Mouse (Mus musculus) liver, embryonic 14.5 days (tissue): ENCODE measurements around the gene Ube2q2. TPM values are rescaled to one million over a fixed set of nuclear protein-coding genes. Genes with fewer than 3 reads are reported as not detected.
"Not testable (repeated sequence)": the region's sequence is repeated elsewhere in the genome, so short reads cannot be mapped to it uniquely, and the experiment has no call there.

ENCODE experiments used
- ATAC-seq: fragments of 200-750 bp; cut with Nextera tagmentation; 2 replicates; pipeline ENCODE4 v1.8.0; 2017; ENCODE audit warnings: moderate number of reproducible peaks, mild to moderate bottlenecking, moderate library complexity; ENCODE audit not compliant: insufficient read depth
- DNase-seq, 3 experiments: peaks; one replicate each; pipeline ENCODE4 v3.0.0-alpha.2; 2012 to 2013; ENCODE audit warnings: low read depth in 3 of 3, low spot score in 3 of 3
- H3K27ac ChIP-seq: fragments of 300-500 bp; sonication (generic); 2 replicates; pipeline ENCODE4 v1.5.1; 2014; ENCODE audit warnings: moderate library complexity, mild to moderate bottlenecking, control low read depth, inconsistent platforms
- H3K27me3 ChIP-seq: fragments of 300-500 bp; sonication (generic); 2 replicates; pipeline ENCODE4 v1.6.1; 2014; ENCODE audit warnings: mild to moderate bottlenecking, low read length, moderate library complexity; ENCODE audit not compliant: control insufficient read depth, insufficient read depth
- H3K36me3 ChIP-seq: fragments of 300-500 bp; sonication (generic); replicated peaks from 2 replicates; pipeline ENCODE4 v1.6.1; 2014; ENCODE audit warnings: low read depth; ENCODE audit not compliant: control insufficient read depth, insufficient read depth
- H3K4me1 ChIP-seq, 2 experiments: fragments of 200-500 bp in 1 of 2; fragments of 300-500 bp in 1 of 2; sonication (generic) in 1 of 2; replicated peaks; 2 replicates each; pipeline ENCODE4 v1.6.1; 2012 to 2014; ENCODE audit warnings: antibody characterized with exemption in 1 of 2, inconsistent platforms in 1 of 2, low read length in 1 of 2; ENCODE audit not compliant: control insufficient read depth in 2 of 2, insufficient read depth in 2 of 2
- H3K4me2 ChIP-seq: fragments of 300-500 bp; sonication (generic); 2 replicates; pipeline ENCODE4 v1.6.1; 2014; ENCODE audit warnings: low read depth, mild to moderate bottlenecking, control low read depth, moderate library complexity
- H3K4me3 ChIP-seq, 2 experiments: fragments of 200-500 bp in 1 of 2; fragments of 300-500 bp in 1 of 2; sonication (generic) in 1 of 2; 2 replicates each; pipeline ENCODE4 v1.5.1; 2012 to 2014; ENCODE audit warnings: low read depth in 2 of 2, low read length in 2 of 2, mild to moderate bottlenecking in 2 of 2, control low read depth in 1 of 2, inconsistent platforms in 1 of 2, moderate library complexity in 1 of 2; ENCODE audit not compliant: insufficient read depth in 1 of 2
- H3K9ac ChIP-seq: fragments of 300-500 bp; sonication (generic); replicated peaks from 2 replicates; pipeline ENCODE4 v1.6.1; 2014; ENCODE audit warnings: mild to moderate bottlenecking, control low read depth, moderate library complexity
- H3K9me3 ChIP-seq: fragments of 300-500 bp; sonication (generic); 2 replicates; pipeline ENCODE4 v1.6.1; 2016; ENCODE audit warnings: low read length, mixed read lengths; ENCODE audit not compliant: control insufficient read depth
- CTCF ChIP-seq: IDR thresholded peaks from 2 replicates; pipeline ENCODE4 v1.5.1; 2016; ENCODE audit warnings: antibody characterized with exemption, low read depth, control low read depth
- EP300 ChIP-seq: IDR thresholded peaks from 2 replicates; pipeline ENCODE4 v1.6.1; 2016; ENCODE audit warnings: antibody characterized with exemption, low read depth
- WGBS: fragments of 180-500 bp; shearing (Covaris S2); extraction: QIAGEN DNeasy Blood & Tissue Kit; methylation state at CpG from one replicate; pipeline ENCODE4 v1.1.7; 2014; ENCODE audit not compliant: insufficient replicate concordance; 5-methylcytosine and 5-hydroxymethylcytosine counted together
- polyA plus RNA-seq, 2 experiments: library from polyadenylated mRNA; depleted of rRNA in 1 of 2; stranded (reverse) in 1 of 2; unstranded in 1 of 2; fragments of >200 nt; fragmentation: Nextera tagmentation in 1 of 2; extraction: Ambion mirVana in 1 of 2; gene quantifications; 2 replicates each; pipeline versions ENCODE4 v1.2.1 to v1.2.3; 2012 to 2014

Ube2q2 gene
- polyA plus RNA-seq, 2 experiments = 5.3 to 11.3 TPM

GRCm38 (mm10) chr9:55232586-55232985, 83.9 kb downstream of the Ube2q2 start:
- no peak overlapping the region for H3K9ac ChIP-seq
- 72% methylated on average over 7 of the region's 7 CpGs for WGBS
- no peak overlapping the region for H3K4me2 ChIP-seq
- DNase-seq = no peak
- H3K4me1 ChIP-seq = peaks cover 0 to 2% of the 10 kb centered on the region in 2 experiments; a peak in 1 of 4 replicates
- no peak overlapping the region for H3K4me3 ChIP-seq
- H3K9me3 ChIP-seq = no peaks in the 10 kb centered on the region
- ATAC-seq = no peak
- no peaks in the 10 kb centered on the region for H3K27me3 ChIP-seq
- no peak for TF ChIP-seq EP300
- no peak for TF ChIP-seq CTCF
- H3K27ac ChIP-seq = no peak overlapping the region
- H3K36me3 ChIP-seq = no peaks in the 10 kb centered on the region

- H3K4me1 ChIP-seq, ATAC-seq, H3K27ac ChIP-seq, H3K27me3 ChIP-seq, H3K36me3 ChIP-seq, DNase-seq, H3K9ac ChIP-seq, H3K4me3 ChIP-seq, H3K4me2 ChIP-seq, H3K9me3 ChIP-seq: not testable (repeated sequence)
- WGBS = 57% methylated on average over 11 of the region's 11 CpGs
Measured at GRCm38 (mm10) chr9:55233076-55233475, 84.4 kb downstream of the Ube2q2 start.

DNA sequence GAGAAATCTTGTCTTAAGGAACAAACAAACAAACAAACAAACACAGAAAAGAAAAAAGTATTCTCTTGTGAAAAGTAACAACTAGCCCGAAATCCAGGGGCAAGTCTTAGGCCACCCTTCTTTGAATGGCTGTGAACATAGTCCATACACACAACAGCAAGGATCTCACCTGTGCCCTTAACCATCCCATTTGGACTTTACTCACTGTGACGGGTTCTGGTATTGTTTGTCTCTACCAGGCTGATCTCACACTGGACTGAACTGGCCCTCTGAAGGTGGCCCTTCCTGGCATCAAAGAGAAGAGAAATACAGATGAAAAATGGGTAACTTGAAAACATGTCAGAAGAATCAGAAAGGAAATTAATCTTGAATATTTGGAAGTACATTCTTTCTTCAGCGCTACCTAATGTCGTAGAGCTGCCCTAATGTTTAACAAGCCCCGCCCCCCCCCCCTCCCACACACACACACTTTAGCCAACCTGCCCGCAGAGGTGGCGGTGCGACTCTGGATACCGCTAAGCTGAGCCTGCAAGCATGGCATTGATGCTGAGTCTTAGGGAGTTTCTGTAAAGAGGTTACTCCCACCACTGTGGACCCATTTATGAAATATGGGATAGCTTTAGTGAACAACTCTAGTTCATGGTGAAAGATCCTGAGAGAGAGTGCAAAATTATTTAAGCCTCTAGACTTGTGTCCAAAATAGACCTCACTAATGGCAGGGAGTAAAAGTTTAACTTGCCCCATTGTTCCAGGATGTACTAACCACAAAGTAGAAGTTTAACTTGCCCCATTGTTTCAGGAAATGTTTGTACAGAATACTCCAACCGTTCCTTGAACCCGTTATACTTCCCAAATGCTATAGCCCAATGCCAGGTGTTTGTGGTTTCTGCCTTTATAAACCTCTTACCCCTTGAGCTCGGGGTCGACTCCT, 87.8 kb downstream of the Ube2q2 start:
- no peak overlapping the region for H3K4me2 ChIP-seq
- no peaks in the 10 kb centered on the region for H3K9me3 ChIP-seq
- peaks cover 0 to 2% of the 10 kb centered on the region in 2 experiments; a peak in 1 of 4 replicates for H3K4me1 ChIP-seq
- H3K36me3 ChIP-seq = no peaks in the 10 kb centered on the region
- H3K4me3 ChIP-seq = no peak overlapping the region
- no peak for TF ChIP-seq EP300
- TF ChIP-seq CTCF = no peak
- no peak overlapping the region for H3K9ac ChIP-seq
- 57% methylated on average over 13 of the region's 13 CpGs for WGBS
- 0 out of 2 replicates have a peak, but pooled peaks cover under 1% of the 10 kb centered on the region for H3K27me3 ChIP-seq
- H3K27ac ChIP-seq = no peak overlapping the region
- ATAC-seq = no peak
- no peak for DNase-seq

- WGBS = 49% methylated on average over 5 of the region's 5 CpGs
- no peak for ATAC-seq
- Histone ChIP-seq H3K4me1 (no peaks in the 10 kb centered on the region), H3K36me3 (no peaks in the 10 kb centered on the region), H3K9ac (no peak overlapping the region), H3K4me3 (no peak overlapping the region), H3K4me2 (no peak overlapping the region), H3K9me3 (no peaks in the 10 kb centered on the region), H3K27me3 (0 out of 2 replicates have a peak, but pooled peaks cover 4% of the 10 kb centered on the region), H3K27ac (no peak overlapping the region)
- TF ChIP-seq CTCF (no peak), EP300 (no peak)
- no peak for DNase-seq
Measured at GRCm38 (mm10) chr9:55240852-55241251, 92.2 kb downstream of the Ube2q2 start.

DNA sequence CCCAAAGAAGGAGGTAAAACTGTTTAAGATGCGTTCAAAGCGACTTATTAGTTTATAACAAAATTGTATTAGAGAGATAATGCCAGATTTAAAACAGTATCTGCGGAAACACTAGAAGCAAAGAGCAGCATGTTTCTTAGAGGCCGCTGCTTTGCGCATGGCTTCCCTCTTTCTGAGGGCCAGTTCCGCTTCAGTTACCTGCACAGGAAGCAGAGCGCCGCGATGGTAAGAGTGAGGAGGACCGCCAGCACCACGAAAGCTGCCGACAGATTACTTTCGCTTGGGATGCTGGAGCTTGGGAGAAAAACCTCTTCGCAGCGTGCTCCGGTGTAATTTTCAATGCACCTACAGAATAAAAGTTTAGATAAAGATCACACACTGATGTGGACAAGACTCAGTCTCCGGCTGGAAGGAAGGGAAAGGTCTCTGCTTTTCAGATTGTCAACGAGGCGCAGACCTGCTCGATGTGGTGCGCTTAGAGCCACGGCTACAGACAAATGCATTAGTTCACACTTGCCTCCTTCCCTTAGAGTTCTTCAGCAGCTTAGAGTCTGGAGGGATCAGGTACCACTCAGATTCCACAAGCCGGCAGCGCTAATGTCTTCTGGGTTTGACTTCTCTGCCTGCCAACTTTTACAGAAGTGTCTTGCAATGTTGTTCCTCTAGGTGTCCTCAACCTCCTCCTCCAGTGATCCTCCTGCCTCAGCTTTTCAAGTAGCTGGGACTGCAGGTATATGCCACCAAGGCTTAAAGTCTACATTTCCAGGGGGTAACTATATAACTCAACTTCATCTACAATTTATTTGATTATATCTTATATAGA, 93.4 kb downstream of the Ube2q2 start:
- Histone ChIP-seq H3K36me3 (no peaks in the 10 kb centered on the region), H3K9ac (no peak overlapping the region), H3K4me1 (no peaks in the 10 kb centered on the region), H3K27me3 (0 out of 2 replicates have a peak, but pooled peaks cover 4% of the 10 kb centered on the region), H3K9me3 (no peaks in the 10 kb centered on the region), H3K4me3 (peak overlapping the region; percentile 1 to 31; a peak in 3 of 4 replicates), H3K27ac (no peak overlapping the region), H3K4me2 (peak overlapping the region; percentile 36)
- ATAC-seq = no peak
- TF ChIP-seq EP300 (no peak), CTCF (no peak)
- no peak for DNase-seq
- WGBS = 26% methylated on average over 24 of the region's 24 CpGs
